Mouse (Mus musculus): ENCODE measurements at regions not wholly inside any gene's neighbourhood (a gene's known extent, or its start where the extent isn't known, plus 50 kb on each side); places are given as distances from the start of the nearest gene placed in this dataset.

- no peak for DNase-seq
These were observed 313.2 kb upstream of the Dpyd start for GRCm38 (mm10) chr3:118248768-118249167.

DNA sequence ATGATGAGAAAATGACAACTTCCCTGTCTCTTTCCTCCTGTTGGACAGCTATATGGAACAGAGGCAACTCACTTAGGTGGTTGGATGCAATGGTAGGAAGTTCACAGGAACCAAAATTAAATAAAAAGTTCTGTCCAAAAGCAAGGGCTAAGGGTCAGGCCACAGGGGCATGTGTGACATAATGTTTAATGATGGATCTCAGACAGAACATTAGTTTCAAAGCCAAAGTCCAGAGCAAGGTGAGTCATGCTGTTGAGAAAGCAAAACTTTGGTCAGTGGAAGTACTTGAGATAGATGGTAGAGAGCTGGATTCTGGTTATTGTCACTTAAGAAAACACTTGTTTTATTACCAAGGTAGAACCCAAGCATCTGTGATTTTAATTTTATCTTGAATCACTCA lies 286.0 kb upstream of the Dpyd start:
- DNase-seq: no peak

DNA sequence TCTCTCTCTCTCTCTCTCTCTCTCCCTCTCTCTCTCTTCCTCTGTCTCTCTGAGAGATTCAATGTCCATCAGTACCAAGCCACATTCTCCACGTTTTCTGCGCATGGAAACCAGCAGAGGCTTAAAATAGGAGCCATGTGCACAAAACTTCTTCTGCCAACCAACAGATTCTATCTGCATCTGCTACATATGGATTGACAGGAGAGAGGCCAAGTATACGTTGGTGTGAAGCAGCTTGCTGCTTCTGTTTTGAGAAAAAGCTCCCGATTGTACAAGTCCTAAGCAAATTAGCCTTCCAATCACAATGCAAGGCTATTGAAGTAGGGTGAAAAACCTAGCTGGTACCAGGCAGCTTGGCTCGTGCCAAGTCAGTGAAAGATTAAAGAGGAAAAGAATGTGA lies 283.7 kb upstream of the Dpyd start:
- DNase-seq: peak; percentile 7

DNA sequence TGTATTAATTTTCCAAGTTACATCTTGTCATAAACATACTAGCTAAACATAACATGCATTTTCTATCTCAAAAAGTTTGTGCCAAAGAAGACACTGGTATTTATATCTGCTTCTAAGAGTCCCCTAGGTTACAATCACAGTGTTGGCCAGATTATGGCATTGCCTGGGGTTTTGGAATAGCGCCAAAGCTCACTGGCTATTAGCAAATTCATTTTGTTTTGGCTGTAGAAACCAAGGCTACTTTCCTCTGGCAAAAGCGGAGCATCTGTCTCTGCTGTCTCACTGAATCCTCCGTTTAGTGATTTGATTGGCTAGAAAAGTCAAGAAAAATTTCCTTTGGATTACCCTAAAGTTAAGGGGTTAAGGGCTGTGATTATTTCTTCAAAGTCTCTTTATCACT lies 275.0 kb upstream of the Dpyd start:
- DNase-seq: no peak

GRCm38 (mm10) chr3:118325111-118325510 lies 236.8 kb upstream of the Dpyd start:
- no peak for DNase-seq

DNA sequence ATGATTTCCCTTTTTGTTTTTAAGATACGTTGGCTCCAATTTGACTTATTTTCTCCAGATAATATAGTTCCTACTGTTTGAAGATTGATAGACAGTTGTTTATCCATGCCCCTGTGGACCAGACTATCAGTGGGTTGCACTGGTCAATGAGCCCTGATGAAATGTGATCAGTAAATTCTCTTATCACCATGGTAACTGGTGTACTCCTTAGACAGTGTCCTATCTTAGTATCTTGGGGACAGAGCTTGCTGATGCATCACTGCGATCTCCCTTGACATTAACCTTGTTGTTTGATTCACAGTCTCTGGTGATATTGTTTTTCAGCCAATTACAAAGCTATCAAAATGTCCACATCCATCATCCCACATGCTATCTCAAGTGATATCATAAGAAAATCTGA lies 233.7 kb upstream of the Dpyd start:
- DNase-seq: no peak

DNA sequence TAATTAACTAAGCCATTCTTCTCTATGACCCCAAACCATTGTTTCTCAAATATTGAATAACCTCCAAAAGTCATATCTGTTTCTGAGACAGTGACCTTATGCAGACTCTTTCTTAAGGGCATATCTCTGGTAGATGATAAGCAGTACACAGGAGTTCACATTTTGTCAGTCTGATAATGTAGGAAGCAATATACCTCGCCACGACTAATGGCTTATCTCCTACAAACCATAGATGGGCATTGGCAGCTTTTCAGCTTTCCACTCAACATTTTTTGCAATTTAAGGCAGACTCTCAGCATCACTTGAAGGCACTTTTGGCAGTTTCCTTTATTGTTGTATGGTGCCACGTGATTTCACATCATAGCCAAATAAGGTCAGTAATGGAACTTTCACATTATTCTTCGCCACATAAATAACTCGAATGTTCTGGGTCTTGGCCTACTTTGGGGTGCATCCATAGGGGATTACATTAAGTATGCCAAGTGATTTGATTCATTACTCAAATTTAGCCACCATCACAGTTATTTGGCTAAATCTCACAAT lies 232.7 kb upstream of the Dpyd start:
- DNase-seq: no peak

GRCm38 (mm10) chr3:118331559-118331958 lies 230.4 kb upstream of the Dpyd start:
- DNase-seq: no peak

DNA sequence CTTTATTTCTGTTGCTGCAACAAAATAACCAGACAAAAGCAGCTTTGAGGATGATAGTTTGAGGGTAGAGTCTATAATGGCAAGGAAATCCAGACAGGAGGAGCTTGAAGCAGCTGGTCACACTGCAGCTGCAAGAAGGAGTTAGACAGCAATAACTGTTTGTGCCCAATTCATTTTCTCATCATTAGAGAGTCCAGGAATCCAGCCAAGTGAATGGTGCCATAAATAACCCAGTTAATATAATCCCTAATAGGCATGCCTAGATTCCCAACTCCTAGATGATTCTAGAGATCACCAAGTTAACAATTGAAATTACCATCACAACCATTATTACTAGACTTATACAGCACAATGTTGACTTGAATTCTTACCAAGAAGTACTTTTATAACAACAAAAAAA lies 223.2 kb upstream of the Dpyd start:
- no peak for DNase-seq

- DNase-seq: no peak
These were observed 200.2 kb upstream of the Dpyd start for GRCm38 (mm10) chr3:118361741-118362141.

Data from right cerebral cortex, postnatal 4 days (tissue).